Mouse (Mus musculus) heart, postnatal 0 days (tissue): ENCODE results near the gene Thy1. TPM values are rescaled to one million over a fixed set of nuclear protein-coding genes. Genes with fewer than 3 reads are reported as not detected.

Experiments
- ATAC-seq: fragments of 200-750 bp; cut with Nextera tagmentation; 2 replicates; pipeline ENCODE4 v1.8.0; 2017; ENCODE audit warnings: low read depth, moderate number of reproducible peaks, moderate library complexity; ENCODE audit not compliant: insufficient read depth
- DNase-seq: peaks from one replicate; pipeline ENCODE4 v3.0.0-alpha.2; 2016; ENCODE audit warnings: low spot score
- H3K27ac ChIP-seq: fragments of 300-500 bp; sonication (generic); 2 replicates; pipeline ENCODE4 v1.5.1; 2014; ENCODE audit warnings: low read depth, mild to moderate bottlenecking
- H3K27me3 ChIP-seq: fragments of 300-500 bp; sonication (generic); 2 replicates; pipeline ENCODE4 v1.6.1; 2014; ENCODE audit warnings: low read length, mixed read lengths; ENCODE audit not compliant: control insufficient read depth, insufficient read depth
- H3K36me3 ChIP-seq: fragments of 300-500 bp; sonication (generic); replicated peaks from 2 replicates; pipeline ENCODE4 v1.6.1; 2014; ENCODE audit warnings: low read length, mixed read lengths; ENCODE audit not compliant: control insufficient read depth, insufficient read depth
- H3K4me1 ChIP-seq: fragments of 300-500 bp; sonication (generic); 2 replicates; pipeline ENCODE4 v1.6.1; 2014; ENCODE audit warnings: antibody characterized with exemption; ENCODE audit not compliant: control insufficient read depth, insufficient read depth
- H3K4me2 ChIP-seq: fragments of 300-500 bp; sonication (generic); 2 replicates; pipeline ENCODE4 v1.6.1; 2014; ENCODE audit warnings: low read depth, mild to moderate bottlenecking, low read length, moderate library complexity
- H3K4me3 ChIP-seq: fragments of 300-500 bp; sonication (generic); 2 replicates; pipeline ENCODE4 v1.5.1; 2014; ENCODE audit warnings: low read depth, low read length
- H3K9ac ChIP-seq: fragments of 300-500 bp; sonication (generic); replicated peaks from 2 replicates; pipeline ENCODE4 v1.6.1; 2014; ENCODE audit warnings: low read depth, low read length, mixed read lengths
- H3K9me3 ChIP-seq: fragments of 300-500 bp; sonication (generic); replicated peaks from 2 replicates; pipeline ENCODE4 v1.6.1; 2016; ENCODE audit warnings: low read length; ENCODE audit not compliant: control insufficient read depth
- CTCF ChIP-seq: IDR thresholded peaks from 2 replicates; pipeline ENCODE4 v1.5.1; 2016; ENCODE audit warnings: antibody characterized with exemption, control low read depth, low read depth
- EP300 ChIP-seq: IDR thresholded peaks from 2 replicates; pipeline ENCODE4 v1.6.1; 2016; ENCODE audit warnings: antibody characterized with exemption, low read depth
- WGBS: fragments of 180-500 bp; shearing (Covaris S2); extraction: QIAGEN DNeasy Blood & Tissue Kit; methylation state at CpG from one replicate; pipeline ENCODE4 v1.1.7; 2014; 5-methylcytosine and 5-hydroxymethylcytosine counted together
- polyA plus RNA-seq: library from polyadenylated mRNA; unstranded; fragments of >200 nt; fragmentation: Nextera tagmentation; extraction: Ambion mirVana; gene quantifications from 2 replicates; pipeline ENCODE4 v1.2.1, GENCODE M21; 2015
- total RNA-seq: library from RNA; depleted of rRNA; stranded (reverse); fragments of >200 nt; gene quantifications from 2 replicates; pipeline ENCODE4 v1.2.3, GENCODE M21; 2014; ENCODE audit warnings: low replicate concordance

The Thy1 gene
- total and polyA plus RNA-seq, 2 experiments from 2014 or later = 3.6 to 6.3 TPM

- no peak for ATAC-seq
- peak; percentile 21; the same call in 1 of the 2 replicates for TF ChIP-seq CTCF
- no peak for TF ChIP-seq EP300
- H3K36me3 ChIP-seq = peaks cover 8% of the 10 kb centered on the region; the same call in 1 of the 2 replicates
- no peak overlapping the region; the same call in 1 of the 2 replicates for H3K9ac ChIP-seq
- WGBS = 60% methylated on average over 9 of the region's 9 CpGs
- no peaks in the 10 kb centered on the region for H3K9me3 ChIP-seq
- no peak for DNase-seq
- peaks cover 58% of the 10 kb centered on the region for H3K4me1 ChIP-seq
- no peaks in the 10 kb centered on the region for H3K27me3 ChIP-seq
- H3K4me2 ChIP-seq = no peak overlapping the region
- H3K27ac ChIP-seq = no peak overlapping the region
- H3K4me3 ChIP-seq = no peak overlapping the region
Measured at GRCm38 (mm10) chr9:44074395-44075275, 31.5 kb downstream of the Thy1 start.

DNA sequence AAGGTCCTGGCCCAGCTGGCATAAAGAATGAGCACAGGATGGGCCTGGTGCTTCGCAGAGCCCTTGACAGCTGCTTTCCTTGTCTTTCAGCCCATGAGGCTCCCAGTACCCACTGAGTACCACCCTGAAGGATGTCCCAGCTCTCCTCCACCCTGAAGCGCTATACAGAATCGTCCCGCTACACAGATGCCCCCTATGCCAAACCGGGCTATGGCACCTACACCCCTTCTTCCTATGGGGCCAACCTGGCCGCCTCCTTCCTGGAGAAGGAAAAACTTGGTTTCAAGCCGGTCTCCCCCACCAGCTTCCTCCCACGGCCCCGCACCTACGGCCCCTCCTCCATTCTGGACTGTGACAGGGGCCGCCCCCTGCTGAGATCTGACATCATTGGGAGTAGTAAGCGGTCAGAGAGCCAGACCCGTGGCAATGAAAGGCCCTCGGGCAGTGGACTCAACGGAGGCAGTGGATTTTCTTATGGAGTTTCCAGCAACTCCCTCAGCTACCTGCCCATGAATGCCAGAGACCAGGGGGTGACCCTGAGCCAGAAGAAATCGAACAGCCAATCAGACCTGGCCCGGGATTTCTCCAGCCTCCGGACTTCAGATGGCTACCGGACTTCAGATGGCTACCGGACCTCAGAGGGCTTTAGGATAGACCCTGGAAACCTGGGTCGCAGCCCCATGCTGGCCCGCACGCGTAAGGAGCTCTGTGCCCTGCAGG is 32.3 kb downstream of the Thy1 start:
- Histone ChIP-seq H3K9ac (no peak overlapping the region; the same call in 1 of the 2 replicates), H3K9me3 (no peaks in the 10 kb centered on the region), H3K4me1 (peaks cover 63% of the 10 kb centered on the region), H3K4me3 (no peak overlapping the region), H3K27ac (no peak overlapping the region), H3K36me3 (peaks cover 8% of the 10 kb centered on the region; the same call in 1 of the 2 replicates), H3K4me2 (no peak overlapping the region), H3K27me3 (no peaks in the 10 kb centered on the region)
- 74% methylated on average over 24 of the region's 24 CpGs for WGBS
- no peak for ATAC-seq
- no peak for DNase-seq
- TF ChIP-seq EP300 = no peak
- no peak for TF ChIP-seq CTCF

DNA sequence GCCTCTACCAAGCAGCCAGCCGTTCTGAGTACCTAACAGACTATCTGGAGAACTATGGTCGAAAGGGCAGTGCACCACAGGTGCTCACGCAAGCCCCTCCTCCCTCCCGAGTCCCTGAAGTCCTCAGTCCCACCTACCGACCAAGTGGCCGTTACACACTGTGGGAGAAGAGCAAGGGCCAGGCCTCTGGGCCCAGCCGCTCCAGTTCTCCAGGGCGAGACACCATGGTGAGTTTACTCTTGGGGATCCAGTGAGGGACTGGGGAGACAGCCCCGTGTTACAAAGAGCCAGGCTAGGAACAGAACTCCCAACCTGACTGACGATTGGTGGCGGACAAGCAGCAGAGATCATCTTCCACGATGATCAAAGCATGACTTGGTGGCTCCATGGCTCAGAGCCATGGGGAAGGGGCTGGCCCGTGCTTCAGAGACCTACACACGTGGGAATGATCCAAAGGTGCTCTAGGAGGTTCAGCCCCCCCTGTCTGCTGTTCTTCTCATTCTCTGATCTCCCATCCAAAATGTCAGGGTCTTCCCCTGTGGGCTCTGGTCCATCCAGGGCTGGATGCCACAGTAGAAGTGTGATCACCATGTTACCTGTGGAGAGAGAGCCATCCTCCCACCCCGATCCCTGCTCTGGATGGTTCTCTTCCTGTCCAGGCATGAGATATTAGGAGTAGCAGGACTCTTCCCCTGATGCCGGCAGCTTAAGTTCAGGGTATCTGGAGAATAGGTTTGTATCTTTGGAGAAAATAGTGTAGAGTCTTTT is 33.0 kb downstream of the Thy1 start:
- TF ChIP-seq CTCF = no peak
- TF ChIP-seq EP300 = no peak
- Histone ChIP-seq H3K27ac (peak overlapping the region; percentile 7; the same call in 1 of the 2 replicates), H3K4me1 (peaks cover 63% of the 10 kb centered on the region), H3K4me2 (no peak overlapping the region), H3K9ac (no peak overlapping the region), H3K4me3 (no peak overlapping the region), H3K36me3 (peaks cover 8% of the 10 kb centered on the region; the same call in 1 of the 2 replicates), H3K9me3 (no peaks in the 10 kb centered on the region), H3K27me3 (no peaks in the 10 kb centered on the region)
- ATAC-seq = no peak
- 70% methylated on average over 16 of the region's 16 CpGs for WGBS
- DNase-seq = no peak

DNA sequence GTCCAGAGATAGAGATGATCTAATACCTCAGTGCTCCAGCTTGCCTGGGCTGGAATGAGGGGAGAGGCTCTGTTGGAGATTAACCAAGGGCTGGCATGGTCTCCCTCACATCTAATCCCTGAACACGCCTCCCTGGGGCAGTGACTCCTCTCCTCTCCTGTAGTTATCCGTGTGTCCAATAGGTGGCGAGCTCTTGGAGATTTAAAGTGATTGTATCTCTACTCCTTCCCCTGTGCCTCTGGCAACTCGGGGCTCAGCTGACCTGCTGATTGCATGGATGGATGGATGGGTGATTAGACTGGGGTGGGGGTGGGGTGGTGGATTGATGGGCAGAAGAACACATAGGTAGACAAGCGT is 33.6 kb downstream of the Thy1 start:
- Histone ChIP-seq H3K36me3 (peaks cover 8% of the 10 kb centered on the region; the same call in 1 of the 2 replicates), H3K9ac (no peak overlapping the region), H3K4me3 (no peak overlapping the region), H3K4me2 (no peak overlapping the region), H3K9me3 (no peaks in the 10 kb centered on the region), H3K27ac (no peak overlapping the region), H3K27me3 (no peaks in the 10 kb centered on the region), H3K4me1 (peaks cover 64% of the 10 kb centered on the region)
- DNase-seq (peak; percentile 86), ATAC-seq (no peak; the same call in 1 of the 2 replicates)
- TF ChIP-seq EP300 = no peak
- TF ChIP-seq CTCF = peak; percentile 56
- WGBS = 18% methylated on average over 5 of the region's 5 CpGs
